Mouse (Mus musculus): ENCODE data around the gene Panx2. TPM values are rescaled to one million over a fixed set of nuclear protein-coding genes. Genes with fewer than 3 reads are reported as not detected.
A peak's percentile ranks its signal among the peaks of the same experiment; 100 is the strongest.

Panx2 gene
- total RNA-seq, 2 experiments from 2014 or later, result 101 to 120 TPM

GRCm38 (mm10) chr15:89106976-89107375, 47.4 kb downstream of the Panx2 start:
- no peak for DNase-seq (ENCODE audit: low spot score in 2 of 2)
- intact Hi-C loops (cut with DNase I), result no loop called here

- intact Hi-C loops (cut with DNase I), result no loop called here
Observed at GRCm38 (mm10) chr15:89110147-89110546, 50.6 kb downstream of the Panx2 start.

GRCm38 (mm10) chr15:89118007-89118406, 58.5 kb downstream of the Panx2 start:
- intact Hi-C loops (cut with DNase I), result no loop called here
- DNase-seq (ENCODE audit: low spot score in 2 of 2), result no peak

More at GRCm38 (mm10) chr15:89110147-89110546, 50.6 kb downstream of the Panx2 start:
- no peak for DNase-seq (ENCODE audit: low spot score in 2 of 2)

GRCm38 (mm10) chr15:89122649-89123366, 63.3 kb downstream of the Panx2 start, which contains the start of gene Tubgcp6:
Tubgcp6 (minus strand) TSS chr15:89123112.
- peak; percentile 96 for DNase-seq (ENCODE audit: low spot score in 2 of 2)
- intact Hi-C loops (cut with DNase I), result loop anchor here (2.0 kb wide), 1 partner anchor 88 kb away; the partner anchor contains the start of gene Ppp6r2

Other genes with a start within 250 kb of the Panx2 start
- gene Alg12, start 240.4 kb upstream of the Panx2 start, total RNA-seq (2021), result 10 to 100 TPM; 10.3 to 12.3 TPM
- 10 to 100 TPM; 18.9 to 21.4 TPM for gene Creld2, start 240.1 kb upstream of the Panx2 start, total RNA-seq (2021)
- gene Pim3, start 197.5 kb upstream of the Panx2 start, total RNA-seq (2021), result 10 to 100 TPM; 37.3 to 40.4 TPM
- 1 to 10 TPM in 1 of 2 experiments, under 1 TPM in 1; 0.81 to 1.7 TPM for gene Ttll8, start 105.3 kb upstream of the Panx2 start, total RNA-seq (2021)
- gene Mlc1, start 80.7 kb upstream of the Panx2 start, total RNA-seq (2021), result 100 to 1,000 TPM; 100 to 105 TPM
- not detected for gene Mov10l1, start 76.8 kb upstream of the Panx2 start, total RNA-seq (2021)
- 10 to 100 TPM; 14.0 to 15.9 TPM for gene Trabd, start 15.4 kb downstream of the Panx2 start, total RNA-seq (2021)
- 10 to 100 TPM; 18.8 to 20.5 TPM for gene Selenoo, start 29.4 kb downstream of the Panx2 start, total RNA-seq (2021)
- gene Tubgcp6, start 63.4 kb downstream of the Panx2 start, total RNA-seq (2021), result 10 to 100 TPM; 27.6 to 32.6 TPM
- gene Hdac10, start 69.0 kb downstream of the Panx2 start, total RNA-seq (2021), result 10 to 100 TPM; 12.3 to 13.3 TPM
- gene Mapk12, start 81.0 kb downstream of the Panx2 start, total RNA-seq (2021), result 1 to 10 TPM; 6.7 to 8.2 TPM
- 10 to 100 TPM; 35.2 to 39.7 TPM for gene Mapk11, start 89.9 kb downstream of the Panx2 start, total RNA-seq (2021)
- 10 to 100 TPM; 50.7 to 52.0 TPM for gene Plxnb2, start 121.1 kb downstream of the Panx2 start, total RNA-seq (2021)
- gene Dennd6b, start 136.8 kb downstream of the Panx2 start, total RNA-seq (2021), result 10 to 100 TPM; 41.3 to 42.7 TPM
- 100 to 1,000 TPM; 154 to 159 TPM for gene Ppp6r2, start 151.8 kb downstream of the Panx2 start, total RNA-seq (2021)